Mouse (Mus musculus): Measurements from ENCODE around the gene Tomm6.

DNA sequence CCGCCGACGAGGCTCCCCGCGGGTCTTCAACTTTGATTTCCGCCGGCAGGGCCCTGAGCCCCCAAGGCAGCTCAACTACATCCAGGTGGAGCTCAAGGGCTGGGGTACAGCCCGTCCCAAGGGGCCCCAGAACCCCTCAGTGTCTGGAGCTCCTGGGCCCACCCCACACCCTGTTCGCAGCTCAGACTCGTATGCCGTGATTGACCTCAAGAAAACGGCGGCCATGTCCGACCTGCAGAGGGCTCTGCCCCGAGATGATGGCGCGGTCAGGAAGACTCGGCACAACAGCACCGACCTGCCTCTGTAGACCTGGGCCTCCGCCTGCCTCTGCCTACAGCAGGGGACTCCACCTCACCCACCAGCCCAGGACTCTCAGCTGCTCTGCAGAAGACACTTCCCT is 15.4 kb upstream of the Tomm6 start:
- TF ChIP-seq EP300 (IDR thresholded peaks at IDR 0.05; ENCODE audit: low read depth) (no peak), CTCF (IDR thresholded peaks at IDR 0.05; ENCODE audit: low read depth) (no peak)
